Mouse (Mus musculus): ENCODE data around the gene Rhoa. TPM values are rescaled to one million over a fixed set of nuclear protein-coding genes. Genes with fewer than 3 reads are reported as not detected.
"Not testable (repeated sequence)": the region's sequence is repeated elsewhere in the genome, so short reads cannot be mapped to it uniquely, and the experiment has no call there.

The Rhoa gene
- polyA plus RNA-seq, 1 experiment from 2014 or later = 427 TPM

DNA sequence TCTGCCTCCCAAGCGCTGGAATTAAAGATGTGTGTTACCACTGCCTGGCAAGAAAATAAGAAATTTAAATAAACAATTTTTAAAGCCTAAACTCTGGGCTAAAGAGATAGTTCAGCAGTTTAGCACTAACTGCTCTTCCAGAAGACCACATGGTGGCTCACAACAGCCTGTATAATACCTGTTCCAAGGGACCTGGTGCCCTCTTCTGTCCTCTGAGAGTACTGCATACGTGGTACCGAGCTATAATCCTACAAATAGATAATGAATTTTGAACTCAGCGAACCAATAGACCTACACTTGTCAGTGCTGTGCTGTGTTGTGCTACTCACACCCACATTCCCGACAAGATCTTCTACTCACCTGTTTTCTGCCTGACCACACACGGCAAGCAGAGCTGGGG is 21.5 kb upstream of the Rhoa start:
- Histone ChIP-seq H3K27me3 (replicated peaks; ENCODE audit: control insufficient read depth, insufficient read depth, low read length) (no peaks in the 10 kb centered on the region), H3K4me2 (ENCODE audit: low read depth, low read length) (no peak overlapping the region), H3K36me3 (ENCODE audit: control insufficient read depth, insufficient read depth, low read length) (no peaks in the 10 kb centered on the region), H3K9ac (ENCODE audit: low read depth, low read length) (no peak overlapping the region), H3K27ac (ENCODE audit: low read length) (no peak overlapping the region), H3K9me3 (ENCODE audit: control insufficient read depth, low read length) (no peaks in the 10 kb centered on the region), H3K4me1 (ENCODE audit: control insufficient read depth, insufficient read depth, low read length) (no peaks in the 10 kb centered on the region), H3K4me3 (ENCODE audit: low read length) (no peak overlapping the region)
- WGBS = 12% methylated on average over 6 of the region's 6 CpGs
- peak; percentile 72 for ATAC-seq

DNA sequence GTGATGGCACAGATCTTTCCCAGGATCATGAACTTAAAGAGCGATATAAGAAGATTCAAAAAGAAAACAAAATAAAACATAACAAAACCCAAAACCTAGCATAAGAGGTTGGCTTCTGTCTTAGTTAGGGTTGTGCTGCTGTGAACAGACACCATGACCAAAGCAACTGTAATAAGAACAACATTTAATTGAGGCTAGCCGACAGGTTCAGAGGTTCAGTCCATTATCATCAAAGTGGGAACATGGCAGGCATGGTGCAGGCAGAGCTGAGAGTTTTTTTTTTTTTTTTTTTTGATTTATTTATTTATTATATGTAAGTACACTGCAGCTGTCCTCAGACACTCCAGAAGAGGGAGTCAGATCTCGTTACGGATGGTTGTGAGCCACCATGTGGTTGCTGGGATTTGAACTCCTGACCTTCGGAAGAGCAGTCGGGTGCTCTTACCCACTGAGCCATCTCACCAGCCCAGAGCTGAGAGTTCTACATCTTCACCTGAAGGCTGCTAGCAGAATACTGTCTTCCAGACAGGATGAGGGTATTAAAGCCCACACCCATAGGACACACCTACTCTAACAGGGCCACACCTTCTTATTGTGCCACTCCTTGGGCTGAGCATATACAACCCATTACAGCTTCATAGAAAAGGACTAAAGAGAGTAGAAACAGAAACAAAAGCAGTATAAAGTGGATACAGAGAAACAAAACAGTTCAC is 18.2 kb upstream of the Rhoa start:
- not testable (repeated sequence) for H3K27me3 ChIP-seq (replicated peaks; ENCODE audit: control insufficient read depth, insufficient read depth, low read length); H3K36me3 ChIP-seq (ENCODE audit: control insufficient read depth, insufficient read depth, low read length); ATAC-seq; H3K4me2 ChIP-seq (ENCODE audit: low read depth, low read length); H3K27ac ChIP-seq (ENCODE audit: low read length); H3K9ac ChIP-seq (ENCODE audit: low read depth, low read length); H3K9me3 ChIP-seq (ENCODE audit: control insufficient read depth, low read length); H3K4me1 ChIP-seq (ENCODE audit: control insufficient read depth, insufficient read depth, low read length); H3K4me3 ChIP-seq (ENCODE audit: low read length)
- 92% methylated on average over 4 of the region's 6 CpGs for WGBS

DNA sequence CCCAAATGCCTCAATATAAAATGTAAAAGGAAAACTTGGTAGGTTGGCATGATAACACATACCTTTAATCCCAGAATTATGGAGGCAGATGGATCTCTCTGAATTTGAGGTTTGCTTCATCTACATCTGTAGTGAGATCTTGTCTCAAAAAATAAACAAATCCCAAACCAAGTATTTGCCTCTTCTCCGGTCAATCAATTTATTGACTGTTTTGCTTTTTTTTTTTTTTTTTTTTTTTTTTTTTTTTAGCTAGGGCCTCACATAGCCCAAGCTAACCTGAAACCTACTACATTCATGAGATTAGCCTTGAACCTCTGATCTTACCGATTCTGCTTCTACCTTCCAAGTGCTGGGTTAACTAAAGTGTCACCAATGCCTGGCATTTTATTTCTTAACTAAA is 16.6 kb upstream of the Rhoa start:
- Histone ChIP-seq H3K27me3 (replicated peaks; ENCODE audit: control insufficient read depth, insufficient read depth, low read length) (no peaks in the 10 kb centered on the region), H3K4me3 (ENCODE audit: low read length) (no peak overlapping the region)
- 57% methylated on average over 2 of the region's 2 CpGs for WGBS

DNA sequence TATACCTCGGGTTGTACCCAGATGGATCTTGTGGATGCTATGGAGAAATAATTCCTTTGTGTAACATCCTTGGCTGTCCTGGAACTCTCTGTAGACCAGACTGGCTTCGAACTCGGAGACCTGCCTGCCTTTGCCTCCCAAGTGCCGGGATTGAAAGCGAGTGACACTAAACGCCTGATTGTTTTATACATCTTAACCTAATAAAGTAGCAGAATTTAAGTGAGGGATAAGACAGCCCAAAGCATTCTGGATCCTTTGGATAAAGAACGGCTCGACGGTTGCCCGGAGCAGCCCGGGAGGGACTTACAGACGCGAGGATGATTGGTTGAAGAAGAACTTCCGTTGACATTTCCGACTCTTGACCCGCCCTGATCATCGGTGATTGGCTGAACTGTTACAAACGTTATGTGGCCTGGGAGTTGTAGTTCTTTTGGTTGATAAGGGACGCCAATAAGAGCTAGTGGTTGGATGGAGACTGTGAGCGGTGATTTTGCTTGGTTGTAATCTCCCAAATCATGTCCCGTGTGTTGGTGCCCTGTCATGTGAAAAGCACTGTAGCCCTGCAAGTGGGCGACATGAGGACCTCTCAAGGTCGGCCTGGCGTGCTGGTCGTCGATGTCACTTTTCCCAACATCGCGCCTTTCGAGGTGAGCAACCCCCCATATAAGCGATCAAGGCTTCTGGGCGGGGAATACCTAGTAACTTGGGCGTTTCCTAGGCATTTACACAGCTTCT is 15.7 kb upstream of the Rhoa start, which contains the start of gene Nicn1:
Gene Nicn1 (plus strand): TSS at position 414 of the 735 bp plus-strand sequence.
- Histone ChIP-seq H3K9ac (ENCODE audit: low read depth, low read length) (peak within 1 kb of the TSS; percentile 68), H3K4me3 (ENCODE audit: low read length) (peak within 1 kb of the TSS; percentile 60), H3K4me2 (ENCODE audit: low read depth, low read length) (peak within 1 kb of the TSS; percentile 49), H3K27ac (ENCODE audit: low read length) (peak within 1 kb of the TSS; percentile 10), H3K9me3 (ENCODE audit: control insufficient read depth, low read length) (no peaks in the 10 kb centered on the region), H3K27me3 (replicated peaks; ENCODE audit: control insufficient read depth, insufficient read depth, low read length) (no peaks in the 10 kb centered on the region), H3K36me3 (ENCODE audit: control insufficient read depth, insufficient read depth, low read length) (no peaks in the 10 kb centered on the region), H3K4me1 (ENCODE audit: control insufficient read depth, insufficient read depth, low read length) (peaks cover 9% of the 10 kb centered on the region)
- ATAC-seq = peak; percentile 98
- WGBS = under 1% methylated on average over 32 of the region's 32 CpGs

More for the DNA sequence above, 16.6 kb upstream of the Rhoa start:
- Histone ChIP-seq H3K9me3 (ENCODE audit: control insufficient read depth, low read length) (no peaks in the 10 kb centered on the region), H3K4me1 (ENCODE audit: control insufficient read depth, insufficient read depth, low read length) (peaks cover 9% of the 10 kb centered on the region), H3K4me2 (ENCODE audit: low read depth, low read length) (peak overlapping the region; percentile 45; the same call in 1 of the 2 replicates), H3K27ac (ENCODE audit: low read length) (no peak overlapping the region), H3K36me3 (ENCODE audit: control insufficient read depth, insufficient read depth, low read length) (no peaks in the 10 kb centered on the region), H3K9ac (ENCODE audit: low read depth, low read length) (no peak overlapping the region)
- ATAC-seq = no peak

DNA sequence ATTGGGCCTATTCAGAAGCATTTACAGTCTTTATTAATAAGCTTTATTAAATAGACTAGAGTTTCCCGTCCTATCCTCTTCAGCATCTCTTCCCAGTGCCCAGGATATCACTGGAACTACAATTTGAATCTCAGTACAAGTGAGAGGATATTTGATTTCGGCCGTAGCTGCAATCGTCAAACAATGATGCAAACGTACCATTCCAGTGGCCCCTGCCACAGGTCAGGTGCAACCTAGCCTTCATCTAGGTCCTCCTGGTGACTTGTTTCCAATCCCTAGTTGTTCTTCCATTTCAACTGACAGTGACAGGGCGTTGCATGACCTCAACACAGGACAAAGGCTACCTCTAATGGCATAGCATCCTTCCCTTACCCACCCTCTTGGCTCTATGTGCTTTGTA is 15.2 kb upstream of the Rhoa start:
- WGBS = 37% methylated on average over 6 of the region's 6 CpGs
- peaks cover 10% of the 10 kb centered on the region for H3K4me1 ChIP-seq (ENCODE audit: control insufficient read depth, insufficient read depth, low read length)
- H3K4me3 ChIP-seq (ENCODE audit: low read length) = peak overlapping the region; percentile 60
- H3K27me3 ChIP-seq (replicated peaks; ENCODE audit: control insufficient read depth, insufficient read depth, low read length) = no peaks in the 10 kb centered on the region
- peak overlapping the region; percentile 53 for H3K9ac ChIP-seq (ENCODE audit: low read depth, low read length)
- no peak overlapping the region for H3K27ac ChIP-seq (ENCODE audit: low read length)
- no peaks in the 10 kb centered on the region for H3K36me3 ChIP-seq (ENCODE audit: control insufficient read depth, insufficient read depth, low read length)
- ATAC-seq = no peak
- no peaks in the 10 kb centered on the region for H3K9me3 ChIP-seq (ENCODE audit: control insufficient read depth, low read length)
- H3K4me2 ChIP-seq (ENCODE audit: low read depth, low read length) = peak overlapping the region; percentile 49

DNA sequence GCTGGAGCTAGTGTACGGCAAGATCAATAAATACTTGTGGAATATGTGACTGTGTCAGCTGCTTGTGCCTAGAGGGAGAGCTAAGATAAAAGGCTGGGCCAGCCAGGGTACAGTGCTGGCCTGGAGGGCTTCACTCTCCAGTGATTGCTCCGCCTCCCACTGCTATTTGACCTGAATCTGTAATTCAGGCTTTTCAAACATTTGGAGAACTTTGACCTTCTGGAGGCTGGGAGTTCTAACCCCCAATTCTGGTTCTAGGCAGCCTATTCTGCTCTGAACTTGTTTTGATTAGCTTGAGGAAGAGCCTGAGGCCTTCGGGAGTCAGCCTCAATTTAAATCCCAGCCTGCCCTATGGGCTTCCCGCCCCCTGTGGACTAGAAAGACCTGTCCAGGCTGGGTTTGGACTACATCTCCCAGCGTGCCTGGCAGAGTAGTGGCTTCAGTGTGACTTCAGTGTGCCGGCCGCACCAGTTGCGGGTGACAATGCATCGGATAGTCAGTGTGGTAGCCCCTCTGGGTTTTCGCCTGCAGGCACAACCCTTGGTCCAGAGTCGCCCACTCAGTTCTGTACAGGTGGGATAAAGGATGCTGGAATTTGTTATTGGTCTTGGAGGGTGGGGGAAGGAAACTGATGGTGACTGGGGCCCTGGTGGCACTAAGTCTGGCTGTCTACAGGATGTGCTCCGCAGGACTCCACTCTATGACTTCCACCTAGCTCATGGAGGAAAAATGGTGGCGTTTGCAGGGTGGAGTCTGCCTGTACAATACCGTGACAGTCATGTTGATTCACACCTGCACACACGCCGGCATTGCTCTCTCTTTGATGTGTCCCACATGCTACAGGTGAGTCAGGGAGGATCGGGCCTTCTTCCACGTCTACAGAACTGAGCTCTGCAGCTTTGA is 9.2 kb upstream of the Rhoa start, which contains the start of gene Amt:
Gene Amt (plus strand): TSS at position 401 of the 903 bp plus-strand sequence.
- 20% methylated on average over 18 of the region's 18 CpGs for WGBS
- Histone ChIP-seq H3K9ac (ENCODE audit: low read depth, low read length) (peak within 1 kb of the TSS; percentile 57), H3K27ac (ENCODE audit: low read length) (peak within 1 kb of the TSS; percentile 78), H3K4me2 (ENCODE audit: low read depth, low read length) (peak within 1 kb of the TSS; percentile 41), H3K36me3 (ENCODE audit: control insufficient read depth, insufficient read depth, low read length) (no peaks in the 10 kb centered on the region), H3K4me1 (ENCODE audit: control insufficient read depth, insufficient read depth, low read length) (peaks cover 7% of the 10 kb centered on the region; the same call in 1 of the 2 replicates), H3K4me3 (ENCODE audit: low read length) (peak within 1 kb of the TSS; percentile 31), H3K9me3 (ENCODE audit: control insufficient read depth, low read length) (no peaks in the 10 kb centered on the region), H3K27me3 (replicated peaks; ENCODE audit: control insufficient read depth, insufficient read depth, low read length) (no peaks in the 10 kb centered on the region)
- peak; percentile 86 for ATAC-seq

DNA sequence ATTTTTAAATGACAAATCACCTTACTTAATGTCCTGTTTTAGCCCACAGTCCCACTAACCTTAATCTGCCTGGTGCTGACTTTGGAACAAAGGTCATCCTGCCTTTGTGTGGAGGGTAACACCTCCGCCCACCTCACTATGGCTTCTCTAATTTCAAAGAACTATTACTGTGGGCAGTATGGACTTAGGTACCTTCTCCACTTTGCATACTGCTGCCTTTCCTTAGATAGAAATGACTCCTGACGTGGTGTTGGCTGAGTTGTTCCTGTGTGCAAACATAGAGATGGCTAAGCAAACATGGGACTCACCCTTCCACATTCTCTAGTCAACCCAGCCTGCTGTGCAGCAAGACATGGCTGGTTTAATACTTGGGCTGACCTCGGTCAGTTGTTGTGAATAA is 4.1 kb upstream of the Rhoa start:
- no peaks in the 10 kb centered on the region for H3K9me3 ChIP-seq (ENCODE audit: control insufficient read depth, low read length)
- 0 out of 2 replicates have a peak, but pooled peaks cover 3% of the 10 kb centered on the region for H3K4me1 ChIP-seq (ENCODE audit: control insufficient read depth, insufficient read depth, low read length)
- no peak overlapping the region for H3K4me3 ChIP-seq (ENCODE audit: low read length)
- no peak overlapping the region for H3K9ac ChIP-seq (ENCODE audit: low read depth, low read length)
- 61% methylated on average over 3 of the region's 3 CpGs for WGBS
- no peaks in the 10 kb centered on the region for H3K27me3 ChIP-seq (replicated peaks; ENCODE audit: control insufficient read depth, insufficient read depth, low read length)
- H3K36me3 ChIP-seq (ENCODE audit: control insufficient read depth, insufficient read depth, low read length) = peaks cover 8% of the 10 kb centered on the region; the same call in 1 of the 2 replicates
- ATAC-seq = peak; percentile 4; the same call in 1 of the 2 replicates
- H3K27ac ChIP-seq (ENCODE audit: low read length) = peak overlapping the region; percentile 51
- H3K4me2 ChIP-seq (ENCODE audit: low read depth, low read length) = no peak overlapping the region

DNA sequence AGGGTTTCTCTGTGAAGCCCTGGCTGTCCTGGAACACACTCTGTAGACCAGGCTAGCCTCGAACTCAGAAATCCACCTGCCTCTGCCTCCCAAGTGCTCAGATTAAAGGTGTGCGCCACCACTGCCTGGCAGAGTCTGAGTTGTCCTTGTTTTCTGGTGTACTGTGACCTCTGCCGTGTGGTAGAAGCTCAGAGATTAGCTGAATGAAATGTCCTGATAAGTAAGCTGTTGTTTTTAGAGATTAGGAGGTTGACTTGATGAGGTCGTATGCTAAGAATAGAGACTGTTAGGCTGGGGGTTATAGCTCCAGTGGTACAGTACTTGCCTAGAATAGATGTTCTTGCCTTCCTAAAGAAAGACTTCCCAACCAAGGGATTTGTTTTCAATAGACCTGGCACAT is 1.2 kb upstream of the Rhoa start:
- 73% methylated on average over 4 of the region's 4 CpGs for WGBS
- Histone ChIP-seq H3K4me1 (ENCODE audit: control insufficient read depth, insufficient read depth, low read length) (peaks cover 11% of the 10 kb centered on the region), H3K27me3 (replicated peaks; ENCODE audit: control insufficient read depth, insufficient read depth, low read length) (no peaks in the 10 kb centered on the region), H3K36me3 (ENCODE audit: control insufficient read depth, insufficient read depth, low read length) (peaks cover 8% of the 10 kb centered on the region; the same call in 1 of the 2 replicates), H3K9me3 (ENCODE audit: control insufficient read depth, low read length) (no peaks in the 10 kb centered on the region), H3K27ac (ENCODE audit: low read length) (peak overlapping the region; percentile 100; the same call in 1 of the 2 replicates), H3K9ac (ENCODE audit: low read depth, low read length) (peak overlapping the region; percentile 93), H3K4me3 (ENCODE audit: low read length) (peak overlapping the region; percentile 92), H3K4me2 (ENCODE audit: low read depth, low read length) (peak overlapping the region; percentile 69)
- no peak for ATAC-seq
